Mouse (Mus musculus) myocyte (in vitro differentiated cells): ENCODE data around the gene Rarres2.

Source experiments
- POLR2A ChIP-seq: IDR thresholded peaks from one replicate; pipeline ENCODE4 v1.6.1; 2011; ENCODE audit warnings: low read depth, mild to moderate bottlenecking, control low read depth, moderate library complexity; ENCODE audit not compliant: insufficient read length
- TCF12 ChIP-seq: IDR thresholded peaks from one replicate; pipeline ENCODE4 v1.6.1; 2011; ENCODE audit warnings: mild to moderate bottlenecking, control low read depth; ENCODE audit not compliant: poor library complexity, insufficient read depth, severe bottlenecking
- USF1 ChIP-seq: IDR thresholded peaks from one replicate; pipeline ENCODE4 v1.6.1; 2011; ENCODE audit warnings: low read depth, mild to moderate bottlenecking, control low read depth, moderate library complexity

DNA sequence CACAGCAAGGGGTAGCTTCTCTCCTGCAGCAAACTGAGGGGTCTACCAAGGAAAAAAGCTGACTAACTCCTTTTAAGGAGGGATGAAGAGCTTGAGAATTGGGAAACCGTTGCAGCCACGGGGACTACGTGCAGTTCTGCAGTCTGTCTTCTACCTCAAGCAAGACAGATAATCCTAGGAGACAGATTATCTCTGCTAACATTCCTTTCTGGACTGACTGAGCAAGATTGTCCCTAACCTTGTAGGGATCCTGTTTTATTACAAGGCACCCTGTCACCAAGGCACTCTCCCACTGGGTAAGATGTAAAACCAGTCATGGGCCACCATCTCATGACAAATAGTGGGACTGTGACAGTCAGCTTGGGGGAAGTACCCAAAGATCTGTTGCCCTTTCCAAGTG, 8.7 kb upstream of the Rarres2 start:
- TF ChIP-seq USF1, result no peak
- no peak for TF ChIP-seq TCF12
- no peak for TF ChIP-seq POLR2A
